Mouse (Mus musculus): ENCODE data around the gene Myo1h. TPM values are rescaled to one million over a fixed set of nuclear protein-coding genes. Genes with fewer than 3 reads are reported as not detected.

Gene Myo1h
- total RNA-seq, 1 experiment from 2014 or later, result 0.63 TPM

GRCm38 (mm10) chr5:114296693-114297631 lies 8.0 kb downstream of the Myo1h start:
- DNase-seq, result peak; percentile 64

GRCm38 (mm10) chr5:114298212-114298894 lies 9.4 kb downstream of the Myo1h start:
- DNase-seq, result no peak

GRCm38 (mm10) chr5:114299156-114299855 lies 10.3 kb downstream of the Myo1h start:
- no peak for DNase-seq

GRCm38 (mm10) chr5:114299883-114300610 lies 11.1 kb downstream of the Myo1h start:
- no peak for DNase-seq

- DNase-seq, result no peak
Measured at GRCm38 (mm10) chr5:114303166-114303565, 14.2 kb downstream of the Myo1h start.

GRCm38 (mm10) chr5:114306496-114306895 lies 17.5 kb downstream of the Myo1h start:
- DNase-seq, result no peak

GRCm38 (mm10) chr5:114308765-114309679 lies 20.1 kb downstream of the Myo1h start:
- no peak for DNase-seq

GRCm38 (mm10) chr5:114309680-114310036 lies 20.7 kb downstream of the Myo1h start:
- no peak for DNase-seq

- no peak for DNase-seq
Measured at GRCm38 (mm10) chr5:114323105-114323790, 34.3 kb downstream of the Myo1h start.

- DNase-seq, result peak; percentile 83
Measured at GRCm38 (mm10) chr5:114323791-114324507, 35.0 kb downstream of the Myo1h start.

GRCm38 (mm10) chr5:114342996-114343395 lies 54.0 kb downstream of the Myo1h start:
- no peak for DNase-seq

GRCm38 (mm10) chr5:114343612-114344011 lies 54.6 kb downstream of the Myo1h start:
- DNase-seq, result no peak

GRCm38 (mm10) chr5:114345538-114345937 lies 56.6 kb downstream of the Myo1h start:
- DNase-seq, result no peak

- DNase-seq, result no peak
Measured at GRCm38 (mm10) chr5:114347005-114347404, 58.0 kb downstream of the Myo1h start.

- DNase-seq, result no peak
Measured at GRCm38 (mm10) chr5:114351490-114351889, 62.5 kb downstream of the Myo1h start.

GRCm38 (mm10) chr5:114356250-114356935 lies 67.4 kb downstream of the Myo1h start:
- DNase-seq, result peak; percentile 90

GRCm38 (mm10) chr5:114356936-114357751 lies 68.2 kb downstream of the Myo1h start:
- no peak for DNase-seq

GRCm38 (mm10) chr5:114358833-114359232 lies 69.9 kb downstream of the Myo1h start:
- no peak for DNase-seq
